ENCODE assay signal across 18 mouse cellular contexts in the genomic region with DNA sequence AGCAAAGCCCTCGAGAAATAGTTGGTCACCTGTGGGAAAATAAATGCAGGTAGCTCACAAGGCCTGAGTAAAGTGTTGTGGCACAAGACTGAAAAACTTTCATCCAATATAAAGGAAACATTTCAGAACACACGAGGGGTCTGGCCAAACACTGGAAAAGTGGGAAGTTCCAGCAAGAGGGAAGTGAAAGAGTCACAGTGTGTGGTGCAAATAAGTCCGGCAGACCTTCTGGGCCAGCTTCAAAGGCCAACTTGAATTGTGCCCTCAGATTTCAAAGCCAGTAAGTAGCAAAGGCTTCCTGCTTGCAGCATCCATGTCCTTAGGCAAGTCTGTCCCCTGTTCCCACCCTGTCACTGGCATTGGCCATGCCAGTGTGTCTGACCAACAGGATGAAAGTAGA. TPM values are rescaled to one million over a fixed set of nuclear protein-coding genes. Genes with fewer than 3 reads are reported as not detected.
A peak's percentile ranks its signal among the peaks of the same experiment; 100 is the strongest.
DNase-seq lines count a peak whose midpoint lies in the region; ATAC-seq lines count a peak whose summit lies in the region.
"Had no signal": no experiment of that assay in that cellular context is flagged by ENCODE, and none has a peak within 500 bp of the region (broad histone marks: within the 10 kb centered on the region; RNA-seq: fewer than 3 reads in every experiment).

No protein-coding gene starts in this region.

- no peak overlapping the region for H3K9ac ChIP-seq in midbrain, embryonic 11.5 days (ENCODE audit: low read length)
- H3K9ac ChIP-seq in midbrain, embryonic 14.5 days (replicated peaks; ENCODE audit: low read length): no peak overlapping the region
- H3K9ac ChIP-seq: forebrain, embryonic 13.5 days; forebrain, postnatal 0 days; heart, embryonic 12.5 days; hindbrain, embryonic 15.5 days had no signal

- H3K9me3 ChIP-seq in midbrain, embryonic 11.5 days (ENCODE audit: control insufficient read depth, low read length): no peaks in the 10 kb centered on the region
- H3K9me3 ChIP-seq in midbrain, embryonic 14.5 days (ENCODE audit: control insufficient read depth, low read length): no peaks in the 10 kb centered on the region
- H3K9me3 ChIP-seq: embryonic facial prominence, embryonic 10.5 days; forebrain, embryonic 13.5 days; heart, embryonic 12.5 days; hindbrain, embryonic 15.5 days had no signal

- WGBS in midbrain, embryonic 11.5 days: 66% methylated on average over 3 of the region's 3 CpGs
- 79% methylated on average over 3 of the region's 3 CpGs for WGBS in midbrain, embryonic 14.5 days

- no peak overlapping the region for H3K27ac ChIP-seq in midbrain, embryonic 11.5 days (ENCODE audit: low read depth, low read length)
- no peak overlapping the region for H3K27ac ChIP-seq in midbrain, embryonic 14.5 days (replicated peaks; ENCODE audit: low read depth, low read length)
- H3K27ac ChIP-seq: embryonic facial prominence, embryonic 10.5 days; forebrain, embryonic 13.5 days; hindbrain, embryonic 15.5 days had no signal

- intact Hi-C loops in heart, postnatal 10 days (cut with DNase I): no loop called here

- no peak overlapping the region for H3K4me2 ChIP-seq in midbrain, embryonic 11.5 days
- no peak overlapping the region for H3K4me2 ChIP-seq in midbrain, embryonic 14.5 days (ENCODE audit: low read length)
- H3K4me2 ChIP-seq: forebrain, embryonic 13.5 days; heart, embryonic 12.5 days; hindbrain, embryonic 15.5 days had no signal

- no peak overlapping the region for H3K4me3 ChIP-seq in midbrain, embryonic 11.5 days (ENCODE audit: low read depth, low read length)
- no peak overlapping the region for H3K4me3 ChIP-seq in midbrain, embryonic 14.5 days (replicated peaks; ENCODE audit: low read depth, low read length)
- H3K4me3 ChIP-seq: embryonic facial prominence, embryonic 10.5 days; forebrain, embryonic 13.5 days; heart, embryonic 12.5 days; hindbrain, embryonic 15.5 days had no signal

- no peaks in the 10 kb centered on the region for H3K36me3 ChIP-seq in midbrain, embryonic 11.5 days (ENCODE audit: control insufficient read depth, insufficient read depth, low read length)
- no peaks in the 10 kb centered on the region for H3K36me3 ChIP-seq in midbrain, embryonic 14.5 days (ENCODE audit: control insufficient read depth, insufficient read depth, low read length)
- H3K36me3 ChIP-seq: embryonic facial prominence, embryonic 10.5 days; heart, embryonic 12.5 days; hindbrain, embryonic 15.5 days had no signal

- DNase-seq in heart, adult 11 months: peak; percentile 92
- no peak for DNase-seq in heart, postnatal 10 days
- peak; percentile 74 for DNase-seq in midbrain, embryonic 11.5 days (ENCODE audit: low spot score, missing footprints)
- no peak for DNase-seq in midbrain, embryonic 14.5 days
- no peak for DNase-seq in cerebellum, postnatal 25 days
- DNase-seq in cerebellum, adult 18-20 months: no peak
- DNase-seq: adrenal gland, adult 8-10 months; adrenal gland, postnatal 36 days; cerebellum, adult 11 months; cerebellum, adult 9-10 months; cerebellum, postnatal 36 days; forebrain, postnatal 0 days; heart, postnatal 36 days had no signal

- no peak for ATAC-seq in midbrain, embryonic 11.5 days (ENCODE audit: low FRiP score)
- no peak for ATAC-seq in midbrain, embryonic 14.5 days (ENCODE audit: low FRiP score, low TSS enrichment)
- peak; percentile 42 for ATAC-seq in common myeloid progenitor, adult 5-6 weeks (replicated peaks; ENCODE audit: low read depth, poor library complexity, severe bottlenecking)
- ATAC-seq: forebrain, embryonic 13.5 days; forebrain, postnatal 0 days had no signal

- no peaks in the 10 kb centered on the region for H3K27me3 ChIP-seq in midbrain, embryonic 11.5 days (ENCODE audit: control insufficient read depth, insufficient read depth, low read length)
- no peaks in the 10 kb centered on the region for H3K27me3 ChIP-seq in midbrain, embryonic 14.5 days (ENCODE audit: control insufficient read depth, insufficient read depth, low read length)
- H3K27me3 ChIP-seq: forebrain, embryonic 13.5 days; hindbrain, embryonic 15.5 days had no signal

- peaks cover 9% of the 10 kb centered on the region; the same call in 1 of the 2 replicates for H3K4me1 ChIP-seq in midbrain, embryonic 11.5 days (ENCODE audit: control insufficient read depth, insufficient read depth, low read length)
- no peaks in the 10 kb centered on the region for H3K4me1 ChIP-seq in midbrain, embryonic 14.5 days (ENCODE audit: control insufficient read depth, insufficient read depth, low read length)
- H3K4me1 ChIP-seq: heart, embryonic 12.5 days; hindbrain, embryonic 15.5 days had no signal

RNA-seq across cellular contexts. Expression of gene Sepsecs, which starts 7.6 kb away (rescaled TPM):
- 10 to 100 TPM in 1 of 2 experiments, 1 to 10 TPM in 1; 9.5 to 10.2 TPM for total RNA-seq in heart, postnatal 10 days (2021)
- polyA plus RNA-seq in midbrain, embryonic 11.5 days (2014; fragmentation: Nextera tagmentation; extraction: Ambion mirVana): 8.0 and 8.7 TPM in 2 replicates
- 7.2 and 10.7 TPM in 2 replicates for polyA plus RNA-seq in midbrain, embryonic 14.5 days (2014; fragmentation: Nextera tagmentation; extraction: Ambion mirVana)
- total RNA-seq in common myeloid progenitor, adult 5-6 weeks (2017): 16.1 and 18.9 TPM in 2 replicates

Comparison
In these comparisons a context has a peak if more than half of its experiments do, and no peak if none do; other contexts are left out.
1. DNase-seq: peak in heart, adult 11 months (single experiment) and midbrain, embryonic 11.5 days (single experiment); none in heart, postnatal 10 days (0 of 2), midbrain, embryonic 14.5 days (single experiment), cerebellum, postnatal 25 days (0 of 2) and cerebellum, adult 18-20 months (0 of 2).